Mouse (Mus musculus) spleen, adult 2 months (tissue): ENCODE results near the gene Olfr1418. TPM values are rescaled to one million over a fixed set of nuclear protein-coding genes. Genes with fewer than 3 reads are reported as not detected.
A peak's percentile ranks its signal among the peaks of the same experiment; 100 is the strongest.

Experiments
- DNase-seq, 2 experiments: peaks; one replicate each; pipeline versions ENCODE4 v3.0.0 to v3.0.0-alpha.2; 2012 to 2021; ENCODE audit warnings: low spot score in 2 of 2, low read depth in 1 of 2
- H3K27ac ChIP-seq: fragments of 200-500 bp; 2 replicates; pipeline ENCODE4 v1.5.1; 2012; ENCODE audit warnings: low read length, inconsistent platforms; ENCODE audit not compliant: insufficient read depth
- H3K27me3 ChIP-seq: fragments of 200-500 bp; 2 replicates; pipeline ENCODE4 v1.6.1; 2012; ENCODE audit warnings: mild to moderate bottlenecking, moderate library complexity, low read length, inconsistent platforms; ENCODE audit not compliant: control insufficient read depth, insufficient read depth
- H3K36me3 ChIP-seq: fragments of 200-500 bp; 2 replicates; pipeline ENCODE4 v1.6.1; 2012; ENCODE audit warnings: mild to moderate bottlenecking, low read length, inconsistent platforms; ENCODE audit not compliant: control insufficient read depth, insufficient read depth
- H3K4me1 ChIP-seq: fragments of 200-500 bp; 2 replicates; pipeline ENCODE4 v1.6.1; 2011; ENCODE audit warnings: inconsistent platforms; ENCODE audit not compliant: control insufficient read depth, insufficient read depth, insufficient read length
- H3K4me3 ChIP-seq: fragments of 200-500 bp; 2 replicates; pipeline ENCODE4 v1.5.1; 2011; ENCODE audit warnings: mild to moderate bottlenecking, inconsistent platforms; ENCODE audit not compliant: insufficient read depth, insufficient read length; ENCODE audit errors: extremely low read depth
- CTCF ChIP-seq: fragments of 200-500 bp; IDR thresholded peaks from 2 replicates; pipeline ENCODE4 v1.5.1; 2011; ENCODE audit warnings: mild to moderate bottlenecking, inconsistent platforms; ENCODE audit not compliant: insufficient read depth, insufficient read length, insufficient replicate concordance; ENCODE audit errors: extremely low read depth
- POLR2A ChIP-seq: fragments of 200-500 bp; IDR thresholded peaks from 2 replicates; pipeline ENCODE4 v1.6.1; 2011; ENCODE audit warnings: low read depth, low read length, inconsistent platforms
- WGBS: fragments of 180-500 bp; shearing (Covaris S2); methylation state at CpG from one replicate; pipeline ENCODE4 v1.1.7; 2018; 5-methylcytosine and 5-hydroxymethylcytosine counted together
- polyA plus RNA-seq: library from polyadenylated mRNA; depleted of rRNA; stranded (reverse); fragments of >200 nt; gene quantifications from 2 replicates; pipeline ENCODE4 v1.2.3, GENCODE M21; 2012

Olfr1418 gene
- polyA plus RNA-seq, 1 experiment, result not detected

DNA sequence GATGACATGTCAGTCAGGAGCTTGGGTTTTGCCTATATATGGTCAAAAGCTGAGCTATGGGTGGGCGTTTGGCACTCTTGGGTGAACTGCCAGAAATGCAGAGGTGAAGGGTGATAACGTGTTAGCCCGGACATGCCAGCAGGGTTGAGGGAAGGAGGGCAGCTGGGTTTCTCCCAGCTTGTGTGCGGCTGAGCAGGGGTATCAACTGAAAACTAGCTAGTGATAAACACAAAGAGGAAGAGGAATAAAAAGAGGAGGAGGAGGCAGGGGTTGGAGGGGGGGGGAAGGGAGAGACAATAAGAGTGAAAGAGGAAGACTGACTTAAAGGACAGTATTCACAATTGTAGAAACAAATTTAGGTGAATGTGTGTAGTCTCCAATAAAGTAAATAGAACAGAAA is 8.2 kb downstream of the Olfr1418 start:
- Histone ChIP-seq H3K4me1 (no peaks in the 10 kb centered on the region; the same call in 1 of the 2 replicates), H3K4me3 (no peak overlapping the region), H3K27me3 (no peaks in the 10 kb centered on the region), H3K27ac (no peak overlapping the region), H3K36me3 (no peaks in the 10 kb centered on the region)
- WGBS, result 30% methylated on average over 4 of the region's 4 CpGs
- no peak for DNase-seq
- TF ChIP-seq POLR2A (no peak), CTCF (no peak)

DNA sequence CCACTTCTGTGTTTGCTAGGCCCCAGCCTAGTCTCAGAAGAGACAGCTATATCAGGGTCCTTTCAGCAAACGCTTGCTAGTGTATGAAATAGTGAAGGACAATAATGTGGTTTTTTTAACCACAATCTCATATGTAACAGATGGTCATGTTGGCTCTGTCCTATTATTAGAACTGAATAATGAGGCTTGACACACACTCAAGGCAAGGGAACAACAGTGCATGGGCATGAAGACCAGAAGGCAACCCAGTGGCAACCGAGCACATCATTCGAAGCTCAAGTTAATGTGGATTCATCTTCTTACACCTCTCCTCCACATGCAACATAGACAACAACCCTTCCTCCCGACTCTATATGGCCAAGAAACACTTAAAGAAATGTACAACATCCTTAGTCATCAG is 14.5 kb downstream of the Olfr1418 start:
- H3K27me3 ChIP-seq, result no peaks in the 10 kb centered on the region
- no peaks in the 10 kb centered on the region for H3K4me1 ChIP-seq
- TF ChIP-seq CTCF, result no peak
- no peak for TF ChIP-seq POLR2A
- no peak overlapping the region for H3K4me3 ChIP-seq
- no peaks in the 10 kb centered on the region for H3K36me3 ChIP-seq
- DNase-seq, result no peak
- 65% methylated on average over 4 of the region's 4 CpGs for WGBS
- H3K27ac ChIP-seq, result no peak overlapping the region

DNA sequence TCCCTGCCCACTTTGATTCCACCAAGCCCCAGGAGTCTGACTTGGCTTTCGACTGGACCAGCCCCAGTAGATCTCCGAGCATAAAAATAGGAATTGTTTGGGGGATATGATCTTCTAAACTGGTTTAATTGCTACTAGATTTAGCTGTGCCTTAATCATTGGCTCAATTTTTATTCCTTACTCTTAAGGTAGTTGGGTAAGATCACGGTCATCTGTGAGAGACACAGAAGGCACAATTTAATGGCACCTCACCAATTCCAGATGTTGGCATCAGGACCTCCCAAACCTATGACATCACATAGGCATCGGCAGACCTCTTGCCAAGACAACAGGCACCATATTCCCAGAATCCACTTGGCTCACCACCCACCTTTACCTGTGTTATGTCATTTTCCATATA is 21.7 kb downstream of the Olfr1418 start, which contains the start of gene Olfr1417:
Gene Olfr1417, minus strand, starts transcription at position 101 of the 400 bp plus-strand sequence.
- Histone ChIP-seq H3K27me3 (no peaks in the 10 kb centered on the region; the same call in 1 of the 2 replicates), H3K4me1 (no peaks in the 10 kb centered on the region), H3K36me3 (no peaks in the 10 kb centered on the region), H3K4me3 (no peak within 1 kb of the TSS), H3K27ac (no peak within 1 kb of the TSS)
- TF ChIP-seq POLR2A, result no peak
- TF ChIP-seq CTCF, result no peak
- DNase-seq, result no peak
- WGBS, result 91% methylated on average over 4 of the region's 4 CpGs

GRCm38 (mm10) chr19:11823346-11824065 is 37.4 kb downstream of the Olfr1418 start:
- DNase-seq, result no peak
- no peak overlapping the region for H3K27ac ChIP-seq
- no peak overlapping the region for H3K4me3 ChIP-seq
- WGBS, result 82% methylated on average over 4 of the region's 4 CpGs
- TF ChIP-seq POLR2A (no peak), CTCF (no peak)
- H3K4me1 ChIP-seq, result peaks cover under 1% of the 10 kb centered on the region
- peaks cover 8% of the 10 kb centered on the region for H3K27me3 ChIP-seq
- H3K36me3 ChIP-seq, result no peaks in the 10 kb centered on the region

DNA sequence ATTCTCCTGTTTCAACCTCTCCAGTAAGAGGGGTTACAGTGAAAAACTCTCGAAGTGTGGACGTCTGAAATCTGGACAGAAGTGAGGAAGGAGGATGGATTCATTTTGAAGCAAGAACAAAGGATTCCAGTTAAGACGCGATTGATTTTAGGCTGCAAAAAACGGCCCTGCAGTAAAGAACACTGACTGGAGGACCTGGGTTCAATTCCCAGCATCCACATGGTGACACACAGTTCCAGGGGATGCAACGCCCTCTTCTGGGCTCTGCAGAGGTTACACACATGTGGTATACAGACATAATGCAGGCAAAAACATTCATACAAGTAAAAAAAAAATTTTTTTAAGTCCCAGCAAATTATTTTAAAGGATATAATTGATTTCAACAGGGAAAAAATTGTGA is 40.7 kb downstream of the Olfr1418 start:
- Histone ChIP-seq H3K27me3 (peaks cover 13% of the 10 kb centered on the region), H3K36me3 (no peaks in the 10 kb centered on the region), H3K4me1 (peaks cover 5% of the 10 kb centered on the region), H3K27ac (no peak overlapping the region), H3K4me3 (no peak overlapping the region)
- TF ChIP-seq CTCF, result no peak
- TF ChIP-seq POLR2A, result no peak
- DNase-seq, result no peak
- 38% methylated on average over 6 of the region's 6 CpGs for WGBS

DNA sequence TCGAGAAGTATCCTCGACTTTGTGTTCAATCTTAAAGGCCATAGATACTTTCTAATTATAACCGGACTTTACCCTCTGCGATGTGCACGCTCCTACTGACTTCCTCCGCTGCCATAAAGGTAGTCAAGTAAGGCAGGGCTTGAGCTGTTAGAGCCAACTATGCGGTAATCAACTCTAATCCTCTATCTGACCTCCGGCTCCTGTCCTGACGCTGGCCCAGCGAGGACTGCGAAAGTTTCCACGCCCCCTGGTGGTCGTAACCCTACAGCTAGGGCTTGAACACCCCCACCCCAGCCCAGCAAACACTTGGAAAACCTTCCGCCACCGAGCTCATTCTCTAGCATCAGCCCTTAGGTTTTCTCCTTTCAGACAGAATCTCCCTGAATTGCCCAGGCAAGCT is 41.1 kb downstream of the Olfr1418 start:
- H3K4me3 ChIP-seq, result peak overlapping the region; percentile 21; the same call in 1 of the 2 replicates
- peak; percentile 27; the same call in 1 of the 2 replicates for TF ChIP-seq CTCF
- TF ChIP-seq POLR2A, result no peak
- no peak overlapping the region for H3K27ac ChIP-seq

GRCm38 (mm10) chr19:11819143-11819700 is 41.6 kb downstream of the Olfr1418 start, which contains the start of gene Stx3:
TSS of gene Stx3 (minus strand) at chr19:11819403.
- Histone ChIP-seq H3K27me3 (peaks cover 13% of the 10 kb centered on the region), H3K27ac (peak within 1 kb of the TSS; percentile 25; the same call in 1 of the 2 replicates), H3K4me1 (peaks cover 5% of the 10 kb centered on the region), H3K4me3 (peak within 1 kb of the TSS; percentile 59), H3K36me3 (no peaks in the 10 kb centered on the region)
- TF ChIP-seq CTCF (no peak), POLR2A (no peak)
- DNase-seq, result no peak
- WGBS, result 1% methylated on average over 20 of the region's 20 CpGs

More for the DNA sequence above, 41.1 kb downstream of the Olfr1418 start:
- Histone ChIP-seq H3K27me3 (peaks cover 13% of the 10 kb centered on the region), H3K36me3 (no peaks in the 10 kb centered on the region), H3K4me1 (peaks cover 5% of the 10 kb centered on the region)
- WGBS, result 3% methylated on average over 15 of the region's 15 CpGs
- peak in 1 of 2 experiments; percentile 65 for DNase-seq
